Mouse (Mus musculus): Measurements from ENCODE around the gene Igsf11. TPM values are rescaled to one million over a fixed set of nuclear protein-coding genes. Genes with fewer than 3 reads are reported as not detected.

Igsf11 gene
- polyA plus RNA-seq, 1 experiment from 2014 or later = 4.3 TPM

GRCm38 (mm10) chr16:38943706-38944550 lies 51.5 kb downstream of the Igsf11 start:
- Histone ChIP-seq H3K9ac (no peak overlapping the region), H3K4me1 (replicated peaks) (peaks cover 36% of the 10 kb centered on the region), H3K27ac (replicated peaks) (no peak overlapping the region), H3K36me3 (no peaks in the 10 kb centered on the region), H3K9me3 (no peaks in the 10 kb centered on the region), H3K4me2 (no peak overlapping the region), H3K27me3 (no peaks in the 10 kb centered on the region), H3K4me3 (no peak overlapping the region)
- WGBS = 45% methylated on average over 5 of the region's 5 CpGs
- no peak for ATAC-seq (ENCODE audit: low FRiP score, low read depth)

- ATAC-seq (ENCODE audit: low FRiP score, low read depth) = no peak
- Histone ChIP-seq H3K9ac (no peak overlapping the region), H3K27me3 (no peaks in the 10 kb centered on the region), H3K4me2 (no peak overlapping the region), H3K4me1 (replicated peaks) (peaks cover 36% of the 10 kb centered on the region), H3K4me3 (no peak overlapping the region), H3K27ac (replicated peaks) (peak overlapping the region; percentile 44), H3K36me3 (no peaks in the 10 kb centered on the region), H3K9me3 (no peaks in the 10 kb centered on the region)
- 34% methylated on average over 7 of the region's 7 CpGs for WGBS
Measured at GRCm38 (mm10) chr16:38945111-38945510, 52.6 kb downstream of the Igsf11 start.

DNA sequence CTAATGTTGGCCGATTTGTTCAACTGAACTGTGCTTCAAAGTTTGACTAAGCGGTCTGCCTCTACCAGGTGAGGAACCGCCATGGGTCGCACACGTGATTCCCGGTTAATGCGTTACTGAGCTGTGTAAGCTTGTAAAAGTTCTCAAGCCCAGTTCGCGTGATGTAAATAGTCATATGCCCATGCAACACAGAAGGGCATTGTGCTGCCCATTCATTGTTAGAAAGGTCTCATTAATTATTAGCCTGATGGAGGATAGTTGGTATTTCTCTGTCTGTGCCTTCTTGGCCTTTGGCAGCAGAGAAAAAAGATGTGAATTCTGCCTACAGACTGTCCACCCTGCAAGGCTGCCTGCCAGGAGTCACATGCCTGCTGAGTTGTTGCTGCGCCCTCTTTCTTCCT lies 53.1 kb downstream of the Igsf11 start:
- Histone ChIP-seq H3K4me2 (no peak overlapping the region), H3K27ac (replicated peaks) (peak overlapping the region; percentile 44), H3K27me3 (no peaks in the 10 kb centered on the region), H3K9me3 (no peaks in the 10 kb centered on the region), H3K4me3 (no peak overlapping the region), H3K36me3 (no peaks in the 10 kb centered on the region), H3K4me1 (replicated peaks) (peaks cover 37% of the 10 kb centered on the region), H3K9ac (no peak overlapping the region)
- no peak for ATAC-seq (ENCODE audit: low FRiP score, low read depth)
- WGBS = 40% methylated on average over 10 of the region's 10 CpGs

- H3K27me3 ChIP-seq = no peaks in the 10 kb centered on the region
- H3K36me3 ChIP-seq = no peaks in the 10 kb centered on the region
- no peak overlapping the region for H3K4me3 ChIP-seq
- 33% methylated on average over 7 of the region's 7 CpGs for WGBS
- H3K27ac ChIP-seq (replicated peaks) = peak overlapping the region; percentile 56
- H3K9ac ChIP-seq = no peak overlapping the region
- H3K9me3 ChIP-seq = no peaks in the 10 kb centered on the region
- no peak for ATAC-seq (ENCODE audit: low FRiP score, low read depth)
- H3K4me1 ChIP-seq (replicated peaks) = peaks cover 40% of the 10 kb centered on the region
- H3K4me2 ChIP-seq = no peak overlapping the region
Measured at GRCm38 (mm10) chr16:38946453-38946852, 54.0 kb downstream of the Igsf11 start.

- WGBS = 36% methylated on average over 7 of the region's 7 CpGs
- no peaks in the 10 kb centered on the region for H3K27me3 ChIP-seq
- H3K9me3 ChIP-seq = no peaks in the 10 kb centered on the region
- H3K4me2 ChIP-seq = no peak overlapping the region
- H3K27ac ChIP-seq (replicated peaks) = no peak overlapping the region; the same call in 1 of the 2 replicates
- ATAC-seq (ENCODE audit: low FRiP score, low read depth) = peak; percentile 46; the same call in 1 of the 2 replicates
- H3K4me1 ChIP-seq (replicated peaks) = peaks cover 40% of the 10 kb centered on the region
- H3K9ac ChIP-seq = no peak overlapping the region
- no peak overlapping the region for H3K4me3 ChIP-seq
- H3K36me3 ChIP-seq = no peaks in the 10 kb centered on the region
Measured at GRCm38 (mm10) chr16:38947141-38947879, 54.8 kb downstream of the Igsf11 start.

DNA sequence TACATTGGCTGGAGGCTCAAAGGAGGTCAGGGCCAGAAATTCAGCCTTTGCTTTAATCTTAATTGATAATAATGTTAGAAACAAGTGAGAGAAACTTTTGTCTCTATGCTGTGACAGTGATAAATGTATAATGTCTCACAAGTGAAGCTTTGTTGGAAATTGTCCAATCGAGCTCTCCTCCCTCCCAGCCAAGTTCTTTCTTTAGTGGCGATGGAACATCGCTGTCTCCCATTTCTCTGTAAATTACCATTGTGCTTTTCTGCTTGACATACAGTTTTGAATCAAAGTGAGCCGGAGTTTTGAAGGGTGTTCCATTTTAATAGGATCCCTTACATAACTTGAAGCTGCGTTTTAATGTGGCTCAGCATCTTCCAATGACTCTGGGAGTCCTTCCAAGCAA lies 56.0 kb downstream of the Igsf11 start:
- 40% methylated on average over 5 of the region's 5 CpGs for WGBS
- no peak overlapping the region for H3K4me2 ChIP-seq
- H3K9me3 ChIP-seq = no peaks in the 10 kb centered on the region
- no peak for ATAC-seq (ENCODE audit: low FRiP score, low read depth)
- H3K9ac ChIP-seq = no peak overlapping the region
- H3K4me3 ChIP-seq = no peak overlapping the region
- H3K36me3 ChIP-seq = no peaks in the 10 kb centered on the region
- H3K27ac ChIP-seq (replicated peaks) = no peak overlapping the region
- peaks cover 39% of the 10 kb centered on the region for H3K4me1 ChIP-seq (replicated peaks)
- H3K27me3 ChIP-seq = no peaks in the 10 kb centered on the region

DNA sequence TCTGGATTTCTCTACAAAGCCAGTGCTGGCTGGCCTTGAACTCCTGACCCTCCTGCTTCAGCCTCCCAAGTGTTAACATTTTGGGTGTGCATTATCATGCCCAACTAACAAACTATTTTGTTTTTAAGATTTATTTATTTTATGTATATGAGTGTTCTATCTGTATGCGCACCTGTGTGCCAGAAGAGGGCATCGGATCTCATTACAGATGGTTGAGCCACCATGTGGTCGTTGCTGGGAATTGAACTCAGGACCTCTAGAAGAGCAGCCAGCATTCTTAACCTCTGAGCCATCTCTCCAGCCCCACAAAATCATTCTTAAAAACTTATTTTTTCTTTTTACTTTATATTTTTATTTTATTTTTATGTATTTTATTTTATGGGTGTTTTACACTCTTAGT lies 60.4 kb downstream of the Igsf11 start:
- Histone ChIP-seq H3K9me3 (no peaks in the 10 kb centered on the region), H3K4me1 (replicated peaks) (peaks cover 15% of the 10 kb centered on the region), H3K27me3 (no peaks in the 10 kb centered on the region), H3K27ac (replicated peaks) (no peak overlapping the region), H3K9ac (no peak overlapping the region), H3K4me2 (no peak overlapping the region), H3K36me3 (no peaks in the 10 kb centered on the region), H3K4me3 (no peak overlapping the region)
- no peak for ATAC-seq (ENCODE audit: low FRiP score, low read depth)
- 93% methylated on average over 3 of the region's 3 CpGs for WGBS

DNA sequence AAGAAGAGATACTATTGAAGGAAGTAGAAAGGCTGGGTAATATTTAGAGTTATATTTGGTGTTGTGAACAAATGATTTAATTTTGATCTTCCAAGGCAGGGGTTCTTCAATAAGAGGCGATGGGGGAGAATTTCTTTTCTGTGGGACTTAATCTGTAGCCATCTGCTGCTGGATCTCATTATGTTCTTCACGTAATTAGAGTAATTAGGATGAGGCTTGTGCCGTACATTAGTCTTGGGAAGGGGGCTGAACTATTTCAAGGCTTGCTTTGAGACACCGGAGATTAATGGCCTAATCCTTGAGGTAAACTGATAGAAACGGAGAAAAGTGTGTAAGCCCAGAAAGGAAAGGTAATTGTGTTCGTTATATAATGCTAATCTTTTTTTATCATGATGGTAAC lies 61.4 kb downstream of the Igsf11 start:
- Histone ChIP-seq H3K27ac (replicated peaks) (peak overlapping the region; percentile 49), H3K9ac (no peak overlapping the region)
- WGBS = 48% methylated on average over 6 of the region's 6 CpGs

DNA sequence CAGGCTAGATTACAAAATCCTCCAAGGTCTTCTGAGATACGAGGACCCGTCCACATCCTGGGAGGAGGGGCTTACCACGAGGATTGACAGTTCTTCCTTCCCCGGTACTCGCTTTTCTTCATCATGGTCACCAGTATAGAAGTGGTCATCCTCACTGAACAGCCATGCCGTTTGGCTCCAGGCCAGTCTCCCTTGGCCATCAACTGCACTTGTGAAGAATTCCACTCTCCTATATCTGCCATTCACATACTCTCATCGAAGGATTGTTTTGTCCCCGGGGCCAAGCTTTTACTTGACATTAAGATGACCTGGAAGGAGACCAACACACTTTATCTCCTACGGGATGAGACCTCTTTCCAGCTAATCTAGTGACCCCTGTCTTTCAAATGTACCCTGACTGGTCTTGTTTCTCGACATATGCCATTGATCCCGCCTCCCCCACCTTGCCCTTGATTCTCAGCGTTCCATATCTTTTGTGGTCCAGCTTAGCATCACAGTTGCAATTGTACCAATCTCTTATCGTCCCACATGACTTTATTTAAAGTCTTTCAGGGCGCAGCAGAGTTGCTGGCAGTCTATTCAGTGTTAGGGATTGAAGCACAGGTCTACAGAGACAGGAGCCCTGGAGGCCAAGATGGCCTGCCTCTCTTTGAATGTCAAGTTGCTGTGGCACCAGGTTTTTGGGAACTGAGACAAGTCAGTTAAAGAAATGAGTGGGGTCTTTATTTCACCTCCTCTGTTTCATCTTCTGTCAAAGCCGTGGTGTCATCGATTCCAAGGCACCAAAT lies 62.2 kb downstream of the Igsf11 start:
- Histone ChIP-seq H3K4me3 (no peak overlapping the region), H3K4me2 (peak overlapping the region; percentile 14; the same call in 1 of the 2 replicates), H3K27me3 (no peaks in the 10 kb centered on the region), H3K9ac (no peak overlapping the region), H3K9me3 (no peaks in the 10 kb centered on the region), H3K4me1 (replicated peaks) (peaks cover 18% of the 10 kb centered on the region), H3K27ac (replicated peaks) (peak overlapping the region; percentile 49), H3K36me3 (no peaks in the 10 kb centered on the region)
- WGBS = 80% methylated on average over 16 of the region's 16 CpGs
- peak; percentile 63 for ATAC-seq (ENCODE audit: low FRiP score, low read depth)

More for the DNA sequence above, 61.4 kb downstream of the Igsf11 start:
- ATAC-seq (ENCODE audit: low FRiP score, low read depth) = no peak
- Histone ChIP-seq H3K4me1 (replicated peaks) (peaks cover 15% of the 10 kb centered on the region), H3K36me3 (no peaks in the 10 kb centered on the region), H3K4me2 (no peak overlapping the region), H3K9me3 (no peaks in the 10 kb centered on the region), H3K27me3 (no peaks in the 10 kb centered on the region), H3K4me3 (no peak overlapping the region)

DNA sequence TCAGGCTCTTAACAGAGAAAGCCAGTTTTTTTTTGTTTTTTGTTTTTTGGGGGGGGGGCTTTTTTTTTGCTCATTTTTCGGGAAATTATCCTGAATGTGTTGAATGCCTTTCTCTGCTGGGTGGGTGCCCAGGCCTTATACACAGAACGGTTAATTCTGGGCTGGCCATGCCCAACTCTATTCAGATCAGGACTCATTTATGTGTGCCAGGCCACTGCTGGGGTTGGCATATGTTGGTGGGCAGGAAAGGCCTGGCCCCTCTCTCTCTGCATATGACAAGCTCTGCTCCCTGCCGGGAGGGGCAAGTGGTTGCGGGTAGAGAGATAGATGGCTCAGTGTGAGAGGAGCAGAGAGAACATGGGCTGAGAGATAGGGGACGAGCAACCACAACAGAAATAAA lies 62.8 kb downstream of the Igsf11 start:
- Histone ChIP-seq H3K9me3 (no peaks in the 10 kb centered on the region), H3K4me1 (replicated peaks) (peaks cover 18% of the 10 kb centered on the region), H3K27ac (replicated peaks) (0 out of 2 replicates have a peak overlapping the region, but pooled peaks have one; percentile 49), H3K36me3 (no peaks in the 10 kb centered on the region), H3K4me2 (no peak overlapping the region), H3K9ac (no peak overlapping the region), H3K4me3 (no peak overlapping the region), H3K27me3 (no peaks in the 10 kb centered on the region)
- 60% methylated on average over 5 of the region's 5 CpGs for WGBS
- ATAC-seq (ENCODE audit: low FRiP score, low read depth) = peak; percentile 94

DNA sequence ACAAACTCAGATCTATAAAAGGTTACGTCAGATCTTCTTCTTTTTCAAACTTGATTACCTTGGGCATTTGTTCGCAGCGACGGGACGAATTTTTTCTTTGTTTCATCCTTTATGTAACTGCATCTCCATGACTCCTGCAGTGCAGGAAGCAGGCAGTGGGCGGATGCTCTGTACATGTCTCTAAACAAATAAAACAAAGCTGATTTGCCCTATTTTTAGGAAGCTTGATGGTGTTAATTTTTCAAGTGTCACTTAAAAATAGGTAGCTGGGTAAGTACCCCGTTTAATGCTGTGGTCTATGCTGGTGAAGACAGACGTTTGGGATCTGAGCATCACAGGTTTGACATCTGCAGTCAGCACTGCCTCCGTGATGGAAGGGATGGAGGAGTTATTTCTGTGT lies 66.3 kb downstream of the Igsf11 start:
- 64% methylated on average over 9 of the region's 9 CpGs for WGBS
- no peaks in the 10 kb centered on the region for H3K27me3 ChIP-seq
- H3K9me3 ChIP-seq = no peaks in the 10 kb centered on the region
- H3K36me3 ChIP-seq = no peaks in the 10 kb centered on the region
- no peak overlapping the region for H3K4me2 ChIP-seq
- H3K9ac ChIP-seq = no peak overlapping the region
- ATAC-seq (ENCODE audit: low FRiP score, low read depth) = no peak
- no peak overlapping the region for H3K27ac ChIP-seq (replicated peaks)
- peaks cover 13% of the 10 kb centered on the region for H3K4me1 ChIP-seq (replicated peaks)
- H3K4me3 ChIP-seq = no peak overlapping the region

DNA sequence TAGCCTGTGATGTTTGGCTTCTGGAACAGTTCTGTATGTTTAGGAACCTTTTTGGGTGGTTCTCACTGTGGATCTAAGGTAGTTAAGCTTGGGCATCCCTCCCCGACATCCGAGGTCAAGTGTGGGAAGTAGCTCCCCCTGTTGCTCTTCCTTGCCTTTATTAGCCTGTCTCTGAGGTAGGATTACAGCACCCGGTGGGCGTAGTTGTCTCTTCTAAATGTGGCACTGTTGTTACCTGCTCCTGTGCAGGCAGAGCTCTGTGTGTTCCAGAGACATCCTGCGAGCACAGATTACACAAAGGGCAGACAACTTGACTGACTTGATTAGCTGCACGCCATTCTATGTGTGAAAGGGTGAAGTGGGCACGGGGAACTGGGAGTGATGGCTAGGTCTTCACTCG lies 68.1 kb downstream of the Igsf11 start:
- no peak overlapping the region for H3K9ac ChIP-seq
- H3K36me3 ChIP-seq = no peaks in the 10 kb centered on the region
- H3K27me3 ChIP-seq = no peaks in the 10 kb centered on the region
- peaks cover 6% of the 10 kb centered on the region for H3K4me1 ChIP-seq (replicated peaks)
- no peaks in the 10 kb centered on the region for H3K9me3 ChIP-seq
- no peak overlapping the region for H3K4me3 ChIP-seq
- WGBS = 78% methylated on average over 8 of the region's 8 CpGs
- H3K27ac ChIP-seq (replicated peaks) = no peak overlapping the region
- no peak for ATAC-seq (ENCODE audit: low FRiP score, low read depth)
- H3K4me2 ChIP-seq = no peak overlapping the region

All from hindbrain, embryonic 15.5 days (tissue).